Mouse (Mus musculus): ENCODE measurements around the gene Spsb4.

- TF ChIP-seq GATA1 (IDR thresholded peaks at IDR 0.05; ENCODE audit: low read length), result no peak
- TF ChIP-seq TAL1 (IDR thresholded peaks at IDR 0.05; ENCODE audit: low read length), result no peak
Measured at GRCm38 (mm10) chr9:96909503-96909902, 109.1 kb downstream of the Spsb4 start.

Data from erythroblast, embryonic 14.5 days (primary cell).